Mouse (Mus musculus) forebrain, embryonic 15.5 days (tissue): ENCODE results near the gene Olfm2. TPM values are rescaled to one million over a fixed set of nuclear protein-coding genes. Genes with fewer than 3 reads are reported as not detected.

Experiments used
- ATAC-seq: fragments of 200-750 bp; cut with Nextera tagmentation; replicated peaks from 2 replicates; pipeline ENCODE4 v1.8.0; 2017; ENCODE audit warnings: mild to moderate bottlenecking, moderate TSS enrichment, moderate library complexity
- H3K27ac ChIP-seq: fragments of 300-500 bp; sonication (generic); replicated peaks from 2 replicates; pipeline ENCODE4 v1.5.1; 2015; ENCODE audit warnings: mild to moderate bottlenecking, inconsistent platforms
- H3K27me3 ChIP-seq: fragments of 300-500 bp; sonication (generic); 2 replicates; pipeline ENCODE4 v1.6.1; 2015; ENCODE audit warnings: inconsistent platforms
- H3K36me3 ChIP-seq: fragments of 300-500 bp; sonication (generic); 2 replicates; pipeline ENCODE4 v1.6.1; 2015; ENCODE audit warnings: mild to moderate bottlenecking, inconsistent platforms
- H3K4me1 ChIP-seq: fragments of 300-500 bp; sonication (generic); 2 replicates; pipeline ENCODE4 v1.6.1; 2015; ENCODE audit warnings: inconsistent platforms
- H3K4me2 ChIP-seq: fragments of 300-500 bp; sonication (generic); replicated peaks from 2 replicates; pipeline ENCODE4 v1.6.1; 2015; ENCODE audit warnings: mild to moderate bottlenecking, inconsistent platforms
- H3K4me3 ChIP-seq: fragments of 300-500 bp; sonication (generic); 2 replicates; pipeline ENCODE4 v1.5.1; 2015; ENCODE audit warnings: mild to moderate bottlenecking, inconsistent platforms
- H3K9ac ChIP-seq: fragments of 300-500 bp; sonication (generic); replicated peaks from 2 replicates; pipeline ENCODE4 v1.6.1; 2015; ENCODE audit warnings: mild to moderate bottlenecking, inconsistent platforms
- H3K9me3 ChIP-seq: fragments of 300-500 bp; sonication (generic); 2 replicates; pipeline ENCODE4 v1.6.1; 2016; ENCODE audit warnings: inconsistent platforms
- WGBS: fragments of 180-500 bp; shearing (Covaris S2); methylation state at CpG from one replicate; pipeline ENCODE4 v1.1.7; 2015; ENCODE audit warnings: mixed read lengths; 5-methylcytosine and 5-hydroxymethylcytosine counted together
- polyA plus RNA-seq: library from polyadenylated mRNA; unstranded; fragments of >200 nt; fragmentation: Nextera tagmentation; extraction: Ambion mirVana; gene quantifications from 2 replicates; pipeline ENCODE4 v1.2.1, GENCODE M21; 2015

The Olfm2 gene
- polyA plus RNA-seq, 1 experiment from 2014 or later: 121 TPM

- 71% methylated on average over 1 of the region's 1 CpGs for WGBS
- no peaks in the 10 kb centered on the region for H3K9me3 ChIP-seq
- H3K9ac ChIP-seq: no peak overlapping the region
- H3K27ac ChIP-seq: no peak overlapping the region
- H3K4me3 ChIP-seq: no peak overlapping the region
- H3K27me3 ChIP-seq: no peaks in the 10 kb centered on the region
- no peak overlapping the region for H3K4me2 ChIP-seq
- peaks cover 13% of the 10 kb centered on the region for H3K4me1 ChIP-seq
- no peaks in the 10 kb centered on the region for H3K36me3 ChIP-seq
- no peak for ATAC-seq
These were observed 56.7 kb downstream of the Olfm2 start for GRCm38 (mm10) chr9:20689403-20689802.

DNA sequence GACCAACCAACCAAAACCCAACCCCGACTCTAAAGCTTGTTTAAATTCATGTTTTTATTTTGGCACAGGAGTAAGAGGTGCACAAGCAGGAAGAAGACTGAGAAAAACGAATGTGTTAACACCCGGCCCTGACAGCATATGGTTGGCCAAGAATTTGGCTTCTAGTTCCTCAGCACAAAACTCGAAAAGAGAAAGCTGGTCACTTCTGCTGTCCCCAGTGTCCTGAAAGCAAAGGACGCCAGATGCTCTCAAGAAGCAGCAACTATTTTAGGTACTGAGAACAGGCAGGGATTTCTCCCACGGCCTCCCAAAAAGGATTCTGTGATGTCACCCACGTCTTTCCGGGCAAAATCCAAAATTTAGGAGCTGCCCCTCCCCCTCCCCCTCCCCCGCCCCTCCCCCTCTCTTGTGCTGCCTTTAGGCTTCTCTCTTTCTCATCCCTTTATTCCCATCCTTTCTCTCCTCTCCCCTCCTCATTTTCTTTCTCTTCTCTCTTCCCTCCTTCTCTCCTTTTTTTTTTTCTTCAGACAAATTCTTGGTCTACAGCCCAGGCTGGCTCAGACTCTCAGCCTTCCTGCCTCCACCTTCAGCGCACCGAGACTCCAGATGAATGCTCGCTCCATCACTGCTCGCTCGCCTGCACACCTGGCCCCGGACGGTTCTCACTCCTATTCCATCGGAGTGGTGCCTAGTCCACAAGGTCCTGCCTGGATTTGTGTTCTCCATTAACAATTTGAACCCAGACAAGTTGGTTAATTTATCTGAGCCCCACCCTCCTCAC, 60.9 kb downstream of the Olfm2 start:
- ATAC-seq: no peak

DNA sequence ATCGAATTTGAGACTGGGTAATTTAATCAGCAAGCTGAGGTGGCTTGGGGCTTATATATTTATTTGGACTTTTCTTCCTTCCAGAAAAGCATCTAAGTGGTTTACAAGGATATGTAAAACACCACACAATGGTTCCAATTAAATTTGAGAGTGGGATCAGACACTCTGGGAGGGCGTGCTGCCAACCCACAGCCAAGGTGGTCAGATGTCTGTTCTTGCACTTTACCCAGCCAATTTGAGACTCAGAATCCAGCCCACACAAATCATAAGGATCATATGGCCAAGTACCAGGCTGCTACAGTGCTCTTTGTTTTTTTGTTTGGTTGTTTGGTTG, 63.8 kb downstream of the Olfm2 start:
- H3K36me3 ChIP-seq: no peaks in the 10 kb centered on the region
- H3K4me1 ChIP-seq: peaks cover 27% of the 10 kb centered on the region
- H3K27me3 ChIP-seq: no peaks in the 10 kb centered on the region
- 9% methylated on average over 2 of the region's 2 CpGs for WGBS
- no peak overlapping the region for H3K9ac ChIP-seq
- no peak overlapping the region for H3K4me3 ChIP-seq
- peak overlapping the region; percentile 76 for H3K27ac ChIP-seq
- no peak overlapping the region for H3K4me2 ChIP-seq
- no peaks in the 10 kb centered on the region for H3K9me3 ChIP-seq
- ATAC-seq: peak; percentile 47

More for the DNA sequence above, 60.9 kb downstream of the Olfm2 start:
- Histone ChIP-seq H3K9ac (no peak overlapping the region), H3K36me3 (no peaks in the 10 kb centered on the region), H3K4me1 (peaks cover 27% of the 10 kb centered on the region), H3K9me3 (no peaks in the 10 kb centered on the region), H3K27me3 (no peaks in the 10 kb centered on the region), H3K4me2 (no peak overlapping the region), H3K4me3 (no peak overlapping the region), H3K27ac (no peak overlapping the region)
- 55% methylated on average over 17 of the region's 17 CpGs for WGBS

DNA sequence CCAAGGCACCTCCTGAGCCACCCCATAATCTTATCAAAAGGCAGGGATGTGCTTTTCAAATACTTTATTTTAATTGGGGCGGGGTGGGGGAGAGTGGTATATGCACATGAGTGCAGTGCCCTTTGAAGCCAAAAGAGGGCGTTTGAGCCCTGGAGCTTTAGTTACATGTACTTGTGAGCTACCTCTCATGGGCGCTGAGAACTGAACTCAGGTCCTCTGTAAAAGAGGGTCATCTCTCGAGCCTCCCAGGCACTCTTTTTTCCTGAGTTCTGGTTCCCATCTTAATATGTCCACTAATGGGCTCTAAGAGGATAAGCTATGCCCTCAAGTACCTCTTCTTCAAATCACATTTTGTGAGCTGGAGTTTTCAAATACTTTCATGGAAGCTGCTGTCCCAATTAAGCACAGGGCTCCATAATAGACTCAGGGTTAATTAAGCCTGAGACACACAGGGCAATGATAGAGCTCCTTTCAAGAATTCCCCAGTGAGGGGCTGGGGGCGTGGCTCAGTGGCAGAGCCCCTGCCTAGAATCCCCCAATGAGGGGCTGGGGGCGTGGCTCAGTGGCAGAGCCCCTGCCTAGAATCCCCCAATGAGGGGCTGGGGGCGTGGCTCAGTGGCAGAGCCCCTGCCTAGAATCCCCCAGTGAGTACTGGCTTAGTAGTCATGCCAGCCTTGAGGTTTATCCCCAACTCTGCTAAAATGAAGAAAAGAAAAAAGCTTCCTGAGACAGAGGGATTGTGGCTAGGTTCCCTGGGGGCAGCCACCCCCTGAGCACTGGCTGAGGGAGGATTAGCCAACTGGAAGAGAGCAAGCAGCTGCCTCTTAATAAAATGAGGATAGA, 64.4 kb downstream of the Olfm2 start:
- Histone ChIP-seq H3K36me3 (no peaks in the 10 kb centered on the region), H3K4me2 (no peak overlapping the region), H3K27ac (peak overlapping the region; percentile 76), H3K4me3 (no peak overlapping the region), H3K9ac (no peak overlapping the region), H3K4me1 (peaks cover 27% of the 10 kb centered on the region), H3K9me3 (no peaks in the 10 kb centered on the region), H3K27me3 (no peaks in the 10 kb centered on the region)
- WGBS: 30% methylated on average over 6 of the region's 7 CpGs
- peak; percentile 67 for ATAC-seq

GRCm38 (mm10) chr9:20680378-20680958, 65.7 kb downstream of the Olfm2 start:
- Histone ChIP-seq H3K27ac (peak overlapping the region; percentile 72), H3K4me3 (no peak overlapping the region), H3K36me3 (no peaks in the 10 kb centered on the region), H3K4me2 (no peak overlapping the region), H3K4me1 (peaks cover 27% of the 10 kb centered on the region), H3K9me3 (no peaks in the 10 kb centered on the region), H3K27me3 (no peaks in the 10 kb centered on the region), H3K9ac (no peak overlapping the region)
- ATAC-seq: no peak
- 20% methylated on average over 9 of the region's 9 CpGs for WGBS

DNA sequence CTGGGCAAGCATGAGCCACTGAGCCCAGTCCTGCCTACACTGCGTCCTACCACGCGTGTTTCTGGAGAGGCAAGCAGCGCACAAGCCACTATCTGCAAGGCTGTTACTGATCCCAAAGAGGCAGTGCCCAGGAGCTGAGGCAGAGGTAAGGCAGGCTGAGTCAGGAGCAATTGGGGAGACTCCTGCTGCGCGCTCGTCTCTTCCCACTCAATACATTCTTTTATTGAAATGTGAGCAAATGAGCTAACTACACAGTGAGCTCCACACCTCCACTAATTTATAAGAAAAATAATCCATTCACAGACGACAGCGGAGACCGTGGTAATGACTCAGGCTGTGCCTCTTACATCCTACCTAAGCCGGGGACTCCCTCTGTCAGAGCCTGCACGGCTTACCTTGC, 68.3 kb downstream of the Olfm2 start:
- Histone ChIP-seq H3K36me3 (no peaks in the 10 kb centered on the region), H3K27me3 (no peaks in the 10 kb centered on the region), H3K4me3 (no peak overlapping the region), H3K27ac (no peak overlapping the region), H3K4me2 (no peak overlapping the region), H3K9ac (no peak overlapping the region), H3K9me3 (no peaks in the 10 kb centered on the region), H3K4me1 (peaks cover 23% of the 10 kb centered on the region)
- WGBS: 77% methylated on average over 12 of the region's 12 CpGs
- ATAC-seq: no peak

DNA sequence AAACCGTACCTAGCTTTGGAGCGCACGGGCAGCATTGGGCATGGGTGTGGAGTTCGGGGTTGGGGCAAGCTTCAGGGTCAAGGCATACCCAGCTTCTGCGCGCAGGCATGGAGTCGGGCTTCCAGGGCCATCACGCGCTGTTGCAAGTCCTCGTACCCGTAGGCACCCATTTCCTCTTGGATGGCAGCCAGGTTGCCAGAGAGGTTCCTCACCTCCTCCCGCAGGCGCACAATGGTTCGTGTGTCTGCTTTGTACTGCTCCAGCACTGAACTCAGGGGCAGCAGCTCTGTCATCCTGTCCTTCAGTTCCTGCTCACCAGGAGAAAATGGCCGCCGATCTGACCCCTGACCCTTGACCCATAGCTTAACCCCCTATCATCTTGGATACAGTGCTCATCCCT, 74.1 kb downstream of the Olfm2 start:
- H3K36me3 ChIP-seq: peaks cover 9% of the 10 kb centered on the region; the same call in 1 of the 2 replicates
- no peak overlapping the region for H3K27ac ChIP-seq
- no peak for ATAC-seq
- no peak overlapping the region for H3K4me2 ChIP-seq
- H3K4me3 ChIP-seq: no peak overlapping the region
- H3K27me3 ChIP-seq: no peaks in the 10 kb centered on the region
- 83% methylated on average over 16 of the region's 16 CpGs for WGBS
- no peaks in the 10 kb centered on the region for H3K4me1 ChIP-seq
- no peak overlapping the region for H3K9ac ChIP-seq
- H3K9me3 ChIP-seq: no peaks in the 10 kb centered on the region

GRCm38 (mm10) chr9:20668065-20668464, 78.1 kb downstream of the Olfm2 start:
- no peak overlapping the region for H3K9ac ChIP-seq
- WGBS: 93% methylated on average over 22 of the region's 22 CpGs
- no peak overlapping the region for H3K4me3 ChIP-seq
- no peak overlapping the region for H3K27ac ChIP-seq
- H3K4me1 ChIP-seq: peaks cover 36% of the 10 kb centered on the region
- no peaks in the 10 kb centered on the region for H3K27me3 ChIP-seq
- no peak for ATAC-seq
- no peak overlapping the region for H3K4me2 ChIP-seq
- no peaks in the 10 kb centered on the region for H3K9me3 ChIP-seq
- peaks cover 13% of the 10 kb centered on the region for H3K36me3 ChIP-seq

DNA sequence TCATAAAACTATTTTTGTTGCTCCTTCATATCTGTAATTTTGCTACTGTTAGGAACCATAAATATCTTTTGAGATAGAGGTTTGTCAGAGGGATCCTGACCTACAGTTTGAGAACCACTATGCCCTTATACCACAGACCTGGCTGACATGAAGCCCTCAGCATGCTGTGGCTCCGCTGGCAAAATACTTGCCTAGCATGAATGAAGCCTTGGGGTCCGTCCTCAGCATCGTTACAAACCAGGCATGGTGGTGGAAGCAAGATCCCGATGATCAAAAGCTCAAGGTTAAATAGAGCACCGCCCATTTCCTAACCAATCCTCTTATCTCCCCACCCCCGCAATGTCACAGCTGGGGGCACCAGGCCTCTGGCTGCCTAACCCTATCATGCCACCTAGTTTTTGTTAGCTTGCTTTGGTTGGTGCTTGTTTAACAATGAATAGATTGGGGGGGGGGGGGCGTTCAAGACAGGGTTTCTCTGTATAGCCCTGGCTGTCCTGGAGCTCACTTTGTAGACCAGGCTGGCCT, 79.6 kb downstream of the Olfm2 start:
- peaks cover 27% of the 10 kb centered on the region for H3K36me3 ChIP-seq
- H3K27ac ChIP-seq: no peak overlapping the region
- ATAC-seq: no peak
- no peaks in the 10 kb centered on the region for H3K27me3 ChIP-seq
- no peaks in the 10 kb centered on the region for H3K9me3 ChIP-seq
- H3K4me2 ChIP-seq: no peak overlapping the region
- H3K9ac ChIP-seq: no peak overlapping the region
- H3K4me3 ChIP-seq: no peak overlapping the region
- H3K4me1 ChIP-seq: peaks cover 46% of the 10 kb centered on the region
- 14% methylated on average over 7 of the region's 7 CpGs for WGBS

- 0 out of 2 replicates have a peak, but pooled peaks have one; percentile 4 for ATAC-seq
These were observed 80.2 kb downstream of the Olfm2 start for GRCm38 (mm10) chr9:20665925-20666324.

GRCm38 (mm10) chr9:20664982-20665637, 81.0 kb downstream of the Olfm2 start:
- H3K4me1 ChIP-seq: peaks cover 46% of the 10 kb centered on the region

More at GRCm38 (mm10) chr9:20665925-20666324, 80.2 kb downstream of the Olfm2 start:
- H3K4me2 ChIP-seq: no peak overlapping the region
- H3K36me3 ChIP-seq: peaks cover 28% of the 10 kb centered on the region
- H3K9ac ChIP-seq: no peak overlapping the region
- H3K27me3 ChIP-seq: no peaks in the 10 kb centered on the region
- peaks cover 46% of the 10 kb centered on the region for H3K4me1 ChIP-seq
- WGBS: 4% methylated on average over 8 of the region's 8 CpGs
- no peaks in the 10 kb centered on the region for H3K9me3 ChIP-seq
- H3K27ac ChIP-seq: peak overlapping the region; percentile 85
- no peak overlapping the region for H3K4me3 ChIP-seq

More at GRCm38 (mm10) chr9:20664982-20665637, 81.0 kb downstream of the Olfm2 start:
- H3K4me3 ChIP-seq: no peak overlapping the region
- H3K36me3 ChIP-seq: peaks cover 27% of the 10 kb centered on the region
- no peak overlapping the region for H3K4me2 ChIP-seq
- peak overlapping the region; percentile 85 for H3K27ac ChIP-seq
- H3K27me3 ChIP-seq: no peaks in the 10 kb centered on the region
- no peaks in the 10 kb centered on the region for H3K9me3 ChIP-seq
- WGBS: 68% methylated on average over 5 of the region's 5 CpGs
- no peak overlapping the region for H3K9ac ChIP-seq
- no peak for ATAC-seq
